Mouse (Mus musculus) kidney, embryonic 16.5 days (tissue): ENCODE measurements at regions not wholly inside any gene's neighbourhood (a gene's known extent, or its start where the extent isn't known, plus 50 kb on each side); places are given as distances from the start of the nearest gene placed in this dataset.
"Not testable (repeated sequence)": the region's sequence is repeated elsewhere in the genome, so short reads cannot be mapped to it uniquely, and the experiment has no call there.

Source experiments
- ATAC-seq: fragments of 200-750 bp; cut with Nextera tagmentation; 2 replicates; pipeline ENCODE4 v1.8.0; 2017; ENCODE audit warnings: moderate TSS enrichment; ENCODE audit not compliant: low FRiP score, low TSS enrichment
- H3K27ac ChIP-seq: fragments of 300-500 bp; sonication (generic); 2 replicates; pipeline ENCODE4 v1.5.1; 2014; ENCODE audit warnings: low read length
- H3K27me3 ChIP-seq: fragments of 300-500 bp; sonication (generic); 2 replicates; pipeline ENCODE4 v1.6.1; 2014; ENCODE audit warnings: low read length, control low read depth, mixed read lengths; ENCODE audit not compliant: insufficient read depth
- H3K36me3 ChIP-seq: fragments of 300-500 bp; sonication (generic); 2 replicates; pipeline ENCODE4 v1.6.1; 2014; ENCODE audit warnings: low read length, control low read depth, mixed read lengths; ENCODE audit not compliant: insufficient read depth
- H3K4me1 ChIP-seq: fragments of 300-500 bp; sonication (generic); 2 replicates; pipeline ENCODE4 v1.6.1; 2014; ENCODE audit warnings: low read length, control low read depth, mixed read lengths; ENCODE audit not compliant: insufficient read depth
- H3K4me2 ChIP-seq: fragments of 300-500 bp; sonication (generic); replicated peaks from 2 replicates; pipeline ENCODE4 v1.6.1; 2014; ENCODE audit warnings: low read depth, low read length
- H3K4me3 ChIP-seq: fragments of 300-500 bp; sonication (generic); 2 replicates; pipeline ENCODE4 v1.5.1; 2014; ENCODE audit warnings: mild to moderate bottlenecking, low read length
- H3K9ac ChIP-seq: fragments of 300-500 bp; sonication (generic); replicated peaks from 2 replicates; pipeline ENCODE4 v1.6.1; 2014; ENCODE audit warnings: low read length
- H3K9me3 ChIP-seq: fragments of 300-500 bp; sonication (generic); 2 replicates; pipeline ENCODE4 v1.6.1; 2016; ENCODE audit warnings: low read length, control low read depth
- WGBS: fragments of 180-500 bp; shearing (Covaris S2); extraction: QIAGEN DNeasy Blood & Tissue Kit; methylation state at CpG from one replicate; pipeline ENCODE4 v1.1.7; 2014; 5-methylcytosine and 5-hydroxymethylcytosine counted together

- no peak for ATAC-seq
- Histone ChIP-seq H3K9ac (no peak overlapping the region), H3K4me1 (peaks cover 4% of the 10 kb centered on the region; the same call in 1 of the 2 replicates), H3K4me2 (peak overlapping the region; percentile 61), H3K9me3 (no peaks in the 10 kb centered on the region), H3K27me3 (peaks cover 18% of the 10 kb centered on the region), H3K36me3 (no peaks in the 10 kb centered on the region), H3K27ac (no peak overlapping the region), H3K4me3 (peak overlapping the region; percentile 33)
- 3% methylated on average over 15 of the region's 15 CpGs for WGBS
These were observed 63.8 kb upstream of the Srsf6 start for GRCm38 (mm10) chr2:162867516-162868029.

GRCm38 (mm10) chr2:162866613-162867314, 64.6 kb upstream of the Srsf6 start:
- Histone ChIP-seq H3K4me2 (peak overlapping the region; percentile 61), H3K27me3 (peaks cover 18% of the 10 kb centered on the region), H3K27ac (no peak overlapping the region)

GRCm38 (mm10) chr2:162864571-162864970, 66.8 kb upstream of the Srsf6 start:
- Histone ChIP-seq H3K36me3 (no peaks in the 10 kb centered on the region), H3K4me3 (no peak overlapping the region), H3K4me2 (no peak overlapping the region), H3K9ac (no peak overlapping the region), H3K27me3 (peaks cover 18% of the 10 kb centered on the region), H3K27ac (no peak overlapping the region), H3K4me1 (peaks cover 4% of the 10 kb centered on the region; the same call in 1 of the 2 replicates), H3K9me3 (no peaks in the 10 kb centered on the region)
- 62% methylated on average over 1 of the region's 1 CpGs for WGBS
- ATAC-seq: no peak

More at GRCm38 (mm10) chr2:162866613-162867314, 64.6 kb upstream of the Srsf6 start:
- Histone ChIP-seq H3K4me1 (peaks cover 4% of the 10 kb centered on the region; the same call in 1 of the 2 replicates), H3K9me3 (no peaks in the 10 kb centered on the region), H3K4me3 (peak overlapping the region; percentile 33; the same call in 1 of the 2 replicates), H3K9ac (no peak overlapping the region), H3K36me3 (no peaks in the 10 kb centered on the region)
- 20% methylated on average over 11 of the region's 11 CpGs for WGBS
- ATAC-seq: no peak

- H3K9ac ChIP-seq: no peak overlapping the region
- H3K36me3 ChIP-seq: no peaks in the 10 kb centered on the region
- no peaks in the 10 kb centered on the region for H3K27me3 ChIP-seq
- H3K4me2 ChIP-seq: no peak overlapping the region
- H3K4me3 ChIP-seq: no peak overlapping the region
- H3K4me1 ChIP-seq: no peaks in the 10 kb centered on the region
- ATAC-seq: no peak
- no peak overlapping the region for H3K27ac ChIP-seq
- 49% methylated on average over 6 of the region's 6 CpGs for WGBS
- no peaks in the 10 kb centered on the region for H3K9me3 ChIP-seq
These were observed 76.7 kb upstream of the Srsf6 start for GRCm38 (mm10) chr2:162854606-162855005.

- Histone ChIP-seq H3K4me3 (no peak overlapping the region), H3K27ac (no peak overlapping the region), H3K9ac (no peak overlapping the region), H3K36me3 (no peaks in the 10 kb centered on the region), H3K27me3 (no peaks in the 10 kb centered on the region), H3K4me1 (no peaks in the 10 kb centered on the region), H3K9me3 (no peaks in the 10 kb centered on the region), H3K4me2 (no peak overlapping the region)
- WGBS: 56% methylated on average over 7 of the region's 7 CpGs
- ATAC-seq: no peak
These were observed 77.8 kb upstream of the Srsf6 start for GRCm38 (mm10) chr2:162853576-162853975.

- H3K4me1 ChIP-seq, ATAC-seq, H3K36me3 ChIP-seq, H3K4me3 ChIP-seq, H3K9me3 ChIP-seq, H3K9ac ChIP-seq, H3K27me3 ChIP-seq, H3K4me2 ChIP-seq, H3K27ac ChIP-seq: not testable (repeated sequence)
- 88% methylated on average over 9 of the region's 9 CpGs for WGBS
These were observed 89.6 kb upstream of the Srsf6 start for GRCm38 (mm10) chr2:162841761-162842160.

GRCm38 (mm10) chr2:162837776-162838175, 93.6 kb upstream of the Srsf6 start:
- 57% methylated on average over 2 of the region's 2 CpGs for WGBS
- Histone ChIP-seq H3K9me3 (no peaks in the 10 kb centered on the region), H3K9ac (no peak overlapping the region), H3K36me3 (no peaks in the 10 kb centered on the region), H3K4me3 (no peak overlapping the region), H3K27me3 (0 out of 2 replicates have a peak, but pooled peaks cover 3% of the 10 kb centered on the region), H3K27ac (no peak overlapping the region), H3K4me1 (no peaks in the 10 kb centered on the region), H3K4me2 (no peak overlapping the region)
- ATAC-seq: no peak

GRCm38 (mm10) chr2:162833741-162834140, 97.6 kb upstream of the Srsf6 start:
- H3K4me2 ChIP-seq: no peak overlapping the region
- no peaks in the 10 kb centered on the region for H3K27me3 ChIP-seq
- no peak overlapping the region for H3K4me3 ChIP-seq
- no peak overlapping the region for H3K9ac ChIP-seq
- H3K9me3 ChIP-seq: no peaks in the 10 kb centered on the region
- H3K36me3 ChIP-seq: no peaks in the 10 kb centered on the region
- H3K27ac ChIP-seq: no peak overlapping the region
- H3K4me1 ChIP-seq: no peaks in the 10 kb centered on the region
- no peak for ATAC-seq
- WGBS: 79% methylated on average over 6 of the region's 6 CpGs

- no peak for ATAC-seq
- no peak overlapping the region for H3K27ac ChIP-seq
- H3K36me3 ChIP-seq: no peaks in the 10 kb centered on the region
- H3K4me3 ChIP-seq: no peak overlapping the region
- WGBS: 92% methylated on average over 4 of the region's 4 CpGs
- H3K9ac ChIP-seq: no peak overlapping the region
- H3K9me3 ChIP-seq: no peaks in the 10 kb centered on the region
- no peaks in the 10 kb centered on the region for H3K4me1 ChIP-seq
- no peak overlapping the region for H3K4me2 ChIP-seq
- H3K27me3 ChIP-seq: no peaks in the 10 kb centered on the region
These were observed 112.5 kb upstream of the Srsf6 start for GRCm38 (mm10) chr2:162818787-162819186.

GRCm38 (mm10) chr2:162814205-162814604, 117.1 kb upstream of the Srsf6 start:
- H3K4me2 ChIP-seq: no peak overlapping the region
- 0 out of 2 replicates have a peak, but pooled peaks have one; percentile 19 for ATAC-seq
- no peak overlapping the region for H3K4me3 ChIP-seq
- H3K4me1 ChIP-seq: no peaks in the 10 kb centered on the region
- H3K9ac ChIP-seq: no peak overlapping the region
- WGBS: 62% methylated on average over 2 of the region's 2 CpGs
- H3K36me3 ChIP-seq: no peaks in the 10 kb centered on the region
- no peaks in the 10 kb centered on the region for H3K27me3 ChIP-seq
- no peaks in the 10 kb centered on the region for H3K9me3 ChIP-seq
- no peak overlapping the region for H3K27ac ChIP-seq
